Mouse (Mus musculus): ENCODE measurements around the gene Baz2b.

The Baz2b gene

DNA sequence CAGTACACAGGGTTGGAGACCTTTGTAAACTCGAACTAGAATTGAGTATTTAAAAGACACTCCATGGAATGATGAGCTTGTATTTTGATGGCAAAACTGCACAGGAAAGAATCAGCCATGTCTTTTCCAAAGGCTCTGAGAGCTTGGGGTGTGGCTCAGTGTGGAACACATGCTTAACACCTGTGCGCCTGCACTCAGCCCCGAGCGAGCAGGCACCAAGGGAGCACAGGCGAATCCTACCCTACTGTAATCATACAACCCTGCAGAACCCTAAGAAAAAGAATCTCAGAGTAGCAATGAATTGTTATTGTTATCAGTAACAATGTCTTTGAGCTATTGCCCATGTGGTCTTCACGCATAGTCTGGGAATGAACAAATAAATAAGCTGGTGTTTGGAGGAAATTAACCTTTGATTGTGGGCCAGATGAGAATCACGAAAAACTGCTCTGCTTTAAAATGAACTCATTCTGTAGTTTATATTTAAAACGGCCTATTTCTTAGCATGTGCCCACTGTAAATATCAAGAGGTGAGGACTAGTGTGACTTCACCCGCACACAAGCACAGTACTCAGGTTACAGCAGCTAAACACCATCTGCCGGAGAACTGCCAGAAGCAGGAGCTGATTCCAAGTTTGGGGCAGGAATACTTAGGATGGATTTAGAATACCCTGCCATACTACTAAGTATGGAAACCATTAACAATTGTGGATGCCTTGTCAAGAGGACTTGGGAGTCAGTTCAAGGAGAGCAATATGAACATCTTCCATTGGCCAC is 77.2 kb downstream of the Baz2b start:
- no peak for DNase-seq (ENCODE audit: low spot score in 2 of 2)

DNA sequence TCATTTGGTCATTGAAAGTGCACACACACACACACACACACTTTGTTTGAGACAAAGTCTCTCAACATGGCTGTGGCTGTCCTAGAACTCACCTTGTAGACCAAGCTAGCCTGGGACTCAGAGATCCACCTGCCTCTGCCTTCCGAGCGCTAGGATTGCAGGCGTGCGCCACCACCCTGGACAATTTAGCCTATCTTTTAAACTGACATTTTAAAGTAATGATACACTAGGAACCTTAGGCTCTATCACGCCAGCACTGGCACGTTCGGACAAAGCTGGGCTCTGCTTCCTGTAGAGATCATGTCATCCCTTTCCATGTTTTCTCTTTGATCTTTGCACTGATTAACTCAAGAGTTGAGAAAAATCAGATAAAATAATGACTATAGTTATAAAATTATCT is 81.0 kb downstream of the Baz2b start:
- DNase-seq (ENCODE audit: low spot score in 2 of 2) = no peak

GRCm38 (mm10) chr2:60126831-60127230 is 82.8 kb downstream of the Baz2b start:
- DNase-seq (ENCODE audit: low spot score in 2 of 2) = no peak

DNA sequence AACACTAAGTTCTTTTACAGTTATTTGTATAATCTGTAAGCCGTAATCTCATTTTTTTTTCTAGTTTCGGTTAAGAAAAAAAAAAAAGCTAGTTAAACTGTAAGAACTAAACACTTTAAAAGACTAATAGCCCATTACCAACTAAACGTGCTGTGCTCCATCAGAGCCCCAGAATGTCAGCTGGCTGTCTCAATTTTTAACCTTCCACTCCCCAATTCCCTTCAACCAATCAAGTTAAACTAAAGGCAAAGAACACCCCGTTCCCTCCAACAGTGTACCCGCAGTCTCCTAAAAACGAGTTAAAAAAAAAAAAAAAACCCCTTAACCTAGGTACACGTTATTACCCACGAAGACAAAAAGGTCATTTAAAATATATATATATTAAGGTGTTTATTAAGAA is 83.3 kb downstream of the Baz2b start:
- DNase-seq (ENCODE audit: low spot score in 2 of 2) = no peak

DNA sequence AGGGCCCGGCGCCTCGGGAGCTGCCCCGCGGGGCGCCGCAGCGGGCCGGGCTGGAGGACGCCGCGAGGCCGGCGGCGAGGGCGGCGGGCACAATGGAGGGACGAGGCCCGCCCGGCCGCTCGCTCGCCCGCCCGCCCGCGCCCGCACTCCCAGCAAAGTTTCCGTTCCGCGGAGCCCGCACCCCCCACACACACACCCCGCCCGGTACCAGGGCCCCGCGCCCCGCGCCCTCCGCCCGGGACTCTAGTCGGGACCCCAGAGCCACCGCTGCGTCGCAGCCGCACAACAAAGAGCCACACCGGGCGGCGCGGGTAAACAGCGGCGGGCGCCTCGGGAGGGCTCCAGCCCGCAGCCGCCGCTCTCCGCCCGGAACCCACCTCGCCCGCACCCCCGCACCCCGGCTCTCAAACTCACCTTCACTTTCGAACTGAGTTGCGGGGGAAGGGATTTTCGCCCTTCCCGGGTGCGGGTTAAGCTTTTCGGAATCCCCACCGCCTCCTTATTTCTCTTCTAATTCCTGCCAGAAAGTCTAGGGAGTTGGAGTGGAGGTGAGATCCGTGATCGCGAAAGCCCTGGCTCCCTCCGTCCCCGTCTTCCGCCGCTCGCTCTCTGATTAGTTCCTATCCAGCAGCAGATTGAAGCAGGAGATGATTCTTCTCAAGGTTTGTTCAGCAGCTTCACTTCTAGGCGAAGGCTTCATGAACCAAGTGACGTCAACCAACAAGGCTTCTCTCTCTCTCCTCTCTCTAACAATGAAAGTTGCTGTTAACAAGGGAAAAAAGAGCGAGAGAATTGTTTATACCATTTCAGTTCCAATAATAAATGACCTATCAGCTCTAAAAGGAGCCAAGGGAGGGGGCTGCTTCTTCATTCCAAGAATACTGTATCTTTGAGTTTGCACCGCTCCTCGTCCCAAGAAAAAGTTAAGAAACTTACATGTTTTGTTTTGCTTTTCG is 84.3 kb downstream of the Baz2b start:
- peak in 1 of 2 experiments; percentile 52 for DNase-seq (ENCODE audit: low spot score in 2 of 2)

DNA sequence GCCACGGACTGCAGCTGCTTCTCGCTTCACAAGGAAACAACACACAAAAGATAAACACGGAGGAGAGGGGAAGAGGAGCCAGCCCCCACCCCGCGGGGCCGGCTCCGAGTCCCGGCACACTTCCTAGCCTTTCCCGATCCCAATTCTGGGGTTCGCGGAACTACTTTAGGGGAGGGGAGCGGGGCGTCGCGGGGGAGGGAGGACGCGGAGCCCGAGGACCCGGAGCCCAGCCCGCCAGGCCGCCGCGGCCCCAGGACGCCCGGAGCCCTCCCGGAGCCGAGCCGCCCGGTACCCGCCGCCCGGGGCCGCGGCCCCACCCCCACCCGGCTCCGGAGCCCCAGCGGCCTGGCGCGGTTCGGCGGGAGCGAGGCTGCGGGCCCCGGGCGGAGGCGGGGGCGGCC is 85.0 kb downstream of the Baz2b start:
- DNase-seq (ENCODE audit: low spot score in 2 of 2) = peak; percentile 24 to 39

- no peak for DNase-seq (ENCODE audit: low spot score in 2 of 2)
Measured at GRCm38 (mm10) chr2:60123911-60124647, 85.6 kb downstream of the Baz2b start.

GRCm38 (mm10) chr2:60123061-60123874 is 86.4 kb downstream of the Baz2b start:
- DNase-seq (ENCODE audit: low spot score in 2 of 2) = no peak

DNA sequence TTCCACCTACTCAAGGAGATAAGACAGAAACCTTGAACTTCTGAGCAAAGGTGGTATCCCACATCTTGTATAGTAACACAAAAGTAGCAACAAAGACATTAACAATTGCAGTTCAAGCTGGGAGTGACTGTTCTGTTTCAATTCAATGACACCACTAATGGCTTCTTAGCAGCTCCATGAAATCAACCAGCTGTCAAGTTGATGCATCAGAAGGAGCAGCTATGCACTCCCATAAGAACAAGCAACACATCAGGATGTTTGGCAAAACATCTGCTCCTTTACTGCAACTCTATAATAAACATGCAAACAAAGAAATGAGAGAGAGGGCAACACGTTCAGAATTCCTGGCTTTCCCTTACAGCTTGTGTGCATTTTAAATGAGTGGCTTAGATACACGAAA is 87.5 kb downstream of the Baz2b start:
- no peak for DNase-seq (ENCODE audit: low spot score in 2 of 2)

DNA sequence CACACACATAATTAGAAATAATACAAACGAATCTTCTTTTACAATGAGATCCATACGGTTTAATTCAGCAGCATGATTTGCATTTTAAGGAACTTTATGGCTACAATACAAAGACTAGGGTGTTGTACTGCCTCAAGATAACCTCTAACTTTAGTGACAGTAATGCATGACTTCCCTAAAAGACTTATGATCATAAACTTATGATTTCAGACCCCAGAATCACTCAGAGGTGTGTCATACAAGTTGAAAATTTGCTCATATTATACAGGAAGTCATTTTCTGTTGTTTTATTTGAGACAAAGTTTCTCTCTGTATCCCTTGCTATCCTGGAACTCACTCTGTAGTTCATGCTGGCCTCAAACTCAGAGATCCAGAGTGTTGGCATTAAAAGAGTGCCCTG is 89.0 kb downstream of the Baz2b start:
- DNase-seq (ENCODE audit: low spot score in 2 of 2) = no peak

- DNase-seq (ENCODE audit: low spot score in 2 of 2) = no peak
Measured at GRCm38 (mm10) chr2:60118684-60119558, 90.7 kb downstream of the Baz2b start.

- no peak for DNase-seq (ENCODE audit: low spot score in 2 of 2)
Measured at GRCm38 (mm10) chr2:60117867-60118266, 91.8 kb downstream of the Baz2b start.

DNA sequence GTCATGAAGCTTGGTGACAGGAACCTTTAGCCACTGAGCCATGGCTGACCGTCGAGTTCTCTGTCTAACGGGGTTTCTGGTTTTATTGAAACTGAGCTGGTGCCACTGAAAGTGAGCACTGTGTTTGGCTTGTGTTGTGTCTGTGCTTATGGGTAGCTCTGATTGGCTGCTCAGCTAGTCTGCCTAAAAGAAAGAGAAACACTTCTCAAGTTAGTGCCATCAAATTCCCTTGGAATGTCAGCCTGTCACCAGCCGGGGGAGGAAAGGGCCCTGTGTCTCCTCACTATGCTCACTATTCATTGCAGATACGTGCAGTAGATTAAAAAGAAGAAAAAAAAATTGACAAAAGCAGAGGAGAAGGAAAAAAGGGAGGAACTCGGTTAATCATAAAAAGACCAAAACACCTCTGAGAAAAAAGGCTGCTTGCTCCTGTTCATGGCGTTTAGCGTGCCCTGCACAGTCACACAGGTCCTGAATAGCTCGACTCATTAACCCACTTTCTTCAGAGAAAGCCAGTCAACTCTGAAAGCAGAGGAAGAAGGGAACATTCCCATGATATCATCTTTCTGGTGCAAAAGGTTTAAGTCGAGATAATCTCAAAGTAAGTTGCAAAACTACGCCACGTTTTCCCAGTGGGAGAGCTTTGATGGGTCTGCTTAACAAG is 93.6 kb downstream of the Baz2b start:
- no peak for DNase-seq (ENCODE audit: low spot score in 2 of 2)

- no peak for DNase-seq (ENCODE audit: low spot score in 2 of 2)
Measured at GRCm38 (mm10) chr2:60114901-60115300, 94.7 kb downstream of the Baz2b start.

GRCm38 (mm10) chr2:60113661-60114560 is 95.7 kb downstream of the Baz2b start:
- no peak for DNase-seq (ENCODE audit: low spot score in 2 of 2)

DNA sequence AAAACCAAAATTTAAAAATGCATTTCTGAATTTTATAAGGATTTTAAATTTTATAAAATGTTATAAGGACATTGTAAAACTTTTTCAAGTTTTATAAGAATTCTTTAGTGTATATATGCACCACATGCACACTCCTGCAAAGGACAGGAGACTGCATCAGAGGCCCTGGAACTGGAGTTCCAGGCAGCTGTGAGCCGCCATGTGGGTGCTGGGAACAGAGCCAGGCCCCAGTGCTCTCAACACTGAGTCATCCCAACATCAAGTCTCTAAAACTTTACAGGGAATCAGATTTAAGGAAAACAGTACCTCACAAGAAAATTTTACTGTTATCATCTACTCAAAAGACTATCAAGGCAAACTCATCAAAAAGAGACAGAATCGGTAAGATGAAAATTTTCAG is 97.5 kb downstream of the Baz2b start:
- DNase-seq (ENCODE audit: low spot score in 2 of 2) = no peak

DNA sequence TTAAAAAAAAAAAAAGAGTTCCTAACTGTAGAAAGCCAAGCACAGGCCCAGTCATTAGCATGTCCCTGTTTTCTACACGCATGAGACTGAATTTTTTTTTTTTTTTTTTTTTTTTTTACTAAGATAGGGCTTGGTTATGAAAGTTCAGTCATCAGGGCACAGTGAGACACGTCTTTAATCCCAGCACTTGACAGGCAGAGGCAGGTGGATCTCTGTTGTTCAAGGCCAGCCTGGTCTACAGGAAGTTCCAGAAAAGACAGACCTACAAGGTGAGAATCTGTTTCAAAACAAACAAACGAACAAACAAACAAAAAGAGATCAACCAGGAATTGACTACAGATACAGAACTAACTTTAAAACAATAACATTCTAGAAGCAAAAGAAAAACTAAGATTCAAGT is 100.6 kb downstream of the Baz2b start:
- DNase-seq (ENCODE audit: low spot score in 2 of 2) = no peak

GRCm38 (mm10) chr2:60096625-60097024 is 113.0 kb downstream of the Baz2b start:
- no peak for DNase-seq (ENCODE audit: low spot score in 2 of 2)

DNA sequence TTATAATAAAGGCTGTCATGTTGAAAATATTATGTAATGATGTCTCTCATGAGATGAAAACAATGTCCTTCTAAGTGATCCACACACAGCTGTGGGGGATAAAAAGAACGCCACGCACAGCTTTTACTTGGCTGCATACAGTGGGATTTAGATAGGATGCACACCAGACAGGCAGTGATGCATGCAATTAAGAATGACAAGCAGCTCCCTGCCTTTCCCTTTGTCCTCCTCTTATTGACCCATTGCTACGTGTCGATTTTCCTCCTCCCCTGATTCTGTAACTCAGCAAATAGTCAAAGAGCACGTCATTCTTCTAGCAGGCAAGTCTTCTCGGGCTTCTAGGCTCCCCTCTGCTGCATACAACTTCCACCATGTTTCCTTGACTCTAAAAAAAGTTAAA is 119.4 kb downstream of the Baz2b start:
- no peak for DNase-seq (ENCODE audit: low spot score in 2 of 2)

Data from frontal cortex, postnatal 10 days (tissue).